Mouse (Mus musculus) heart, adult 2 months (tissue): Measurements from ENCODE around the gene Cacnb3. TPM values are rescaled to one million over a fixed set of nuclear protein-coding genes. Genes with fewer than 3 reads are reported as not detected.
A peak's percentile ranks its signal among the peaks of the same experiment; 100 is the strongest.

Source experiments
- DNase-seq, 2 experiments: peaks; one replicate each; pipeline ENCODE4 v3.0.0; 2021
- H3K27ac ChIP-seq: fragments of 200-600 bp; 2 replicates; pipeline ENCODE4 v1.8.1; 2022
- H3K27me3 ChIP-seq: fragments of 200-500 bp; 2 replicates; pipeline ENCODE4 v1.6.1; 2012; ENCODE audit warnings: mild to moderate bottlenecking, low read length, inconsistent platforms, mixed read lengths; ENCODE audit not compliant: control insufficient read depth, insufficient read depth
- H3K36me3 ChIP-seq: fragments of 200-500 bp; 2 replicates; pipeline ENCODE4 v1.6.1; 2012; ENCODE audit warnings: low read length, inconsistent platforms; ENCODE audit not compliant: control insufficient read depth, insufficient read depth
- H3K4me1 ChIP-seq: fragments of 200-500 bp; 2 replicates; pipeline ENCODE4 v1.6.1; 2011; ENCODE audit warnings: low read length; ENCODE audit not compliant: control insufficient read depth, insufficient read depth
- H3K4me3 ChIP-seq: fragments of 200-600 bp; 2 replicates; pipeline ENCODE4 v1.8.1; 2022
- H3K79me2 ChIP-seq: fragments of 200-500 bp; replicated peaks from 2 replicates; pipeline ENCODE4 v1.6.1; 2012; ENCODE audit warnings: mild to moderate bottlenecking, inconsistent platforms, low read length, moderate library complexity, mixed read lengths; ENCODE audit not compliant: control insufficient read depth, insufficient read depth
- H3K9ac ChIP-seq: fragments of 200-500 bp; 2 replicates; pipeline ENCODE4 v1.6.1; 2012; ENCODE audit warnings: low read depth, mild to moderate bottlenecking, control low read depth, inconsistent platforms, low read length, mixed read lengths
- CTCF ChIP-seq: fragments of 200-600 bp; IDR thresholded peaks from 2 replicates; pipeline ENCODE4 v1.8.1; 2022; ENCODE audit warnings: antibody characterized with exemption, mild to moderate bottlenecking, moderate library complexity
- EP300 ChIP-seq: fragments of 200-500 bp; IDR thresholded peaks from 2 replicates; pipeline ENCODE4 v1.6.1; 2011; ENCODE audit warnings: low read depth, low read length, control low read depth; ENCODE audit not compliant: insufficient read depth
- POLR2A ChIP-seq: fragments of 200-500 bp; IDR thresholded peaks from 2 replicates; pipeline ENCODE4 v1.6.1; 2011; ENCODE audit warnings: mild to moderate bottlenecking, low read depth, low read length, control low read depth; ENCODE audit not compliant: insufficient read depth
- WGBS: fragments of 180-500 bp; shearing (Covaris S2); methylation state at CpG from one replicate; pipeline ENCODE4 v1.1.7; 2018; 5-methylcytosine and 5-hydroxymethylcytosine counted together
- intact Hi-C: fragments of 180-260 bp; cut with DNase I; formaldehyde crosslinking; loops from one replicate; pipeline ENCODE4 v1.15.1; 2025
- polyA plus RNA-seq: library from polyadenylated mRNA; depleted of rRNA; stranded (reverse); fragments of >200 nt; gene quantifications from 2 replicates; pipeline ENCODE4 v1.2.3, GENCODE M21; 2012
- total RNA-seq, 2 experiments: library from RNA; stranded (reverse); gene quantifications; 2 replicates each; pipeline ENCODE4 v1.2.3; 2021

The Cacnb3 gene
- total and polyA plus RNA-seq, 3 experiments: 2.6 to 6.5 (median 2.7) TPM

DNA sequence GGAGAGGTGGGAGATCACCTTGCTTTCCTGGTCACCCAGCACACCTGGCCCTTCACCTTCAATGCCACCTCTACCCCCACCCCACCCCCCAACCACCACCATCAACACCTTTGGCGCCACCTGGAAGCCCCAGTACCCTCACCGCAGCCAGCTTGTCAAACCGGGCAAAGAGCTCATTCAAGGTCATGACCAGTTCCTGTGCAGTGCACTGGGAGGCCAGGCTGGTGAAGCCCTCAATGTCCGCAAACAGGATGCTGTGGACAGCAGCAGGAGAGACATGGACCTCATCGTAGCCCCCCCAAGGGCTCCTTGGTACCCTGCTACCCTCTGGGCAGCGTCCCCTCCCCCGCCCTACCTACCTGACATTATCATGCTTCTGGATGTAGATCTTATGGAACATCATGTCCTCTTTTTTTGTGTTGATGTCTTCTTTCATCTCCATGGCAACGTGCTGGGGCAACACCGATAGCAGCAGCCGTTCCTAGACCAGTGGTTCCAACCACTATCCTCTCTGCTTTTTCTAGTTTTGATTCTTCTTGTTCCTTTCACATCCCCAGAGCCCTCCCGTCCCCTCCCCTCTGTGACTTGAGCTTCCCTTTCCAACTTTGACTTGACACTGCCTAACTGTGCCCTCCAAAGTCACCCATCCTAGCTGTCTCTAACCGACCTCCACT lies 30.5 kb upstream of the Cacnb3 start:
- Histone ChIP-seq H3K4me3 (no peak overlapping the region), H3K27ac (no peak overlapping the region; the same call in 1 of the 2 replicates), H3K27me3 (no peaks in the 10 kb centered on the region), H3K36me3 (peaks cover 5% of the 10 kb centered on the region), H3K4me1 (peaks cover 6% of the 10 kb centered on the region), H3K9ac (no peak overlapping the region), H3K79me2 (peaks cover 9% of the 10 kb centered on the region)
- TF ChIP-seq CTCF (no peak), EP300 (peak; percentile 45; the same call in 1 of the 2 replicates)
- peak in 1 of 2 experiments; percentile 26 for DNase-seq
- 53% methylated on average over 12 of the region's 12 CpGs for WGBS
- intact Hi-C loops: loop anchor here (2.0 kb wide), 1 partner anchor 17 kb away; no protein-coding TSS in a partner anchor

DNA sequence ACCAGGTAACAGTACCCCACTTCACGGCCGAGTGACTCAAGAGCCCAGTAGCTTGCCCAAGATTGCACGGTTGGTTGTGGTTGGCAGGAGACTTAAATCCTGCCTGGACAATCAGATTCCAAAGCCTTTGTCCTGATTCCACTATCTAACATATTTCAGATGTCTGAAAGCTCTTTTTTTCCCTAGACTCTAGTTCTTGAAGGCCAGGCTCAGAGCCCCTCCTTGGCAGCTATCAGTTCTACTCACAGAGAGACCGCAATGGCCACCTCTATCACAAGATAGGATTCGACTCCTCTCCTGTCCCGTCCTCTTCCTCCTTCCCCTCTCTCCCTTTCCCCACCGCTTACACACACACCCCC lies 28.8 kb upstream of the Cacnb3 start:
- peak overlapping the region; percentile 89 for H3K27ac ChIP-seq
- peak in 1 of 2 experiments; percentile 28 for DNase-seq

DNA sequence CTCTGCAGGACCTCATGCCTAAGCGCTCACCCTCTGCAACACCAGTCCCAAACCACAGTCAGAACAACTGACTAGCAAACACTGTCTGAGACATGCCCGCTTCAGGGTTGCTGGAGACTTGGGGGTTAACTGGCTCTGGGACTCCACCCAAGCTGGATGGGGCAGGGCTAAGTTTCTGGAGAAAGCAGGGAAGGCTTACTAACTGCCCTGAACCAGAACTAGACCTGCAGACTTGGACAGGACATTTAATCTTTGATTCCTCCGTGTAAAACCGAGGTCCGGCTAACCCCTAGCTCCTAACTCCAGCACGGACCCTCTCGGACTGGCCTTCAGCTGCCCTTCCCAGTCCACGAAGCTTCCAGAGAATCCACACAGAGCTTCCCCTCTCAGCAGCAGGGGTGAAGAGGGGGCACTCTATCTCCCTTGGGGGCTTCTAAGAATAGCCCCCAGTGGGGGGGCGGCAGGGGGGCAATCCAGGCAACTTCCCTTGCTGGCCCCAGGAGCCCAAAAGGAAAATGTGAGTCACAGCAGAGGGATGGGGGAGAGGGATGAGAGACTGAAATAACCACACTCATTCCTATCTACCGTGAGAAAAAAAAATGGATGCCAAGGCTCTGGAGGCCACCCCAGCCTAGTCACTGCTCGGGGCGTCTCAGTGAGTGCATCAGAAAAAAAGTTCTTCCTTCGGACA lies 28.3 kb upstream of the Cacnb3 start:
- intact Hi-C loops: no loop called here
- Histone ChIP-seq H3K4me1 (peaks cover 9% of the 10 kb centered on the region), H3K27ac (peak overlapping the region; percentile 89), H3K9ac (peak overlapping the region; percentile 71), H3K4me3 (peak overlapping the region; percentile 45), H3K27me3 (no peaks in the 10 kb centered on the region), H3K36me3 (peaks cover 5% of the 10 kb centered on the region), H3K79me2 (peaks cover 9% of the 10 kb centered on the region)
- TF ChIP-seq EP300 (0 out of 2 replicates have a peak, but pooled peaks have one; percentile 29), CTCF (no peak), POLR2A (peak; percentile 76)
- peak; percentile 75 to 84 for DNase-seq
- 11% methylated on average over 13 of the region's 13 CpGs for whole genome bisulfite sequencing

More for the DNA sequence above, 28.8 kb upstream of the Cacnb3 start:
- intact Hi-C loops: loop anchor here (2.0 kb wide), 1 partner anchor 19 kb away; no protein-coding TSS in a partner anchor
- Histone ChIP-seq H3K4me1 (peaks cover 6% of the 10 kb centered on the region), H3K27me3 (no peaks in the 10 kb centered on the region), H3K36me3 (peaks cover 5% of the 10 kb centered on the region), H3K79me2 (peaks cover 9% of the 10 kb centered on the region), H3K4me3 (peak overlapping the region; percentile 45), H3K9ac (peak overlapping the region; percentile 71)
- TF ChIP-seq CTCF (no peak), EP300 (no peak), POLR2A (no peak)
- WGBS: 30% methylated on average over 7 of the region's 7 CpGs

DNA sequence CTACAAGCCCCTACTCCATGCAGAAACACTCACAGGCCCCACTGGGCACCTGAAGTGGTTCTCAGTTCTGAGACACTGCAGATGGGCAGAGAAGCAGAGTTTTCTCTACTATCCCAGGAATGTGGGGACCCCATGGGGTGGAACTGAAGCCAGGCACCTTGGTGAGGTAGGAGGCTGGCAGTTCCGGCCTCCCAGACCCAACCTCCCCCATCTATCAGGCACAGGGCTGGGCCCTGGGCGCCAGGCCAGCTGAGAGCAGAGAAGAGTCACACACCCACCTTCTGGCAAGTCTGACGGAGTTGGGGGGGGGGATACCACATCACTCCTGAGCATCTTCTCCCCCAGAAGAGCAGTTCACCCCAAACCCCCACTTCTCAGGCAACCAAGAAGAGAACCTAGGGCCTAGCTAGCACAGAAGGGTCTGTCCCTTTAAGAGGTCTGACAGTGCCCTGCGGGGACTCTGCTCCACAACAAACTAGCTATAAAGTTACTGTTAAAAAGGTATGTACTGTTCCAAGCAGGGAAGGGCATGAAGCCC lies 27.6 kb upstream of the Cacnb3 start:
- WGBS: 14% methylated on average over 4 of the region's 4 CpGs
- Histone ChIP-seq H3K4me3 (peak overlapping the region; percentile 45), H3K9ac (peak overlapping the region; percentile 68)

DNA sequence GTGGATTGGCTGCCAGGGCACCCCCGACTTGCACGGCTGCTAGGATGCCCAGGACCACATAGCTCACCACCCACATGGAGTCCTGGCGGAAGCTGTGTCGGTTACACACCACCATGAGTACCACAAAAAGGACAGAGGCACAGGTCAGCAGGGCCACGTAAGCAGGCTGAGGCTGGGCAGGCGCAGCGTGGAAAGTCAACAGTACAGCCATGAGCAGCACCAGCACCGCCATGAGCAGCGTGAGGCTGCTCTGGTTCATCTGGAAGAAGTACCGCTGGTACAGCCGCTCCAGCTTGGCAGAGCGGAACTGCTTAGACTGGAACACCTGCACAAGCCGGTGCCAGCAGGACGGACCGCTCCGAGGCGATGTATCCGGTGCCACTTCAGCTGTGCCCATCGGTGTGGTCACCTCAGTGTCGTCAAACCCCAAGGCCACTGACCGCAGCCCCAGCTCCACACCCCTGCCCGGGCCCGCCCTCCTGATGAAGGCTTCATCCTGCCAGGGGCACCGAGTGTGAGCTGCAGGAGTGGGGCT lies 26.5 kb upstream of the Cacnb3 start:
- TF ChIP-seq EP300 (no peak), POLR2A (no peak), CTCF (no peak)
- Histone ChIP-seq H3K4me3 (peak overlapping the region; percentile 45), H3K27ac (peak overlapping the region; percentile 89), H3K36me3 (peaks cover 5% of the 10 kb centered on the region), H3K9ac (peak overlapping the region; percentile 68), H3K4me1 (peaks cover 9% of the 10 kb centered on the region), H3K79me2 (peaks cover 10% of the 10 kb centered on the region), H3K27me3 (no peaks in the 10 kb centered on the region)
- 62% methylated on average over 24 of the region's 24 CpGs for WGBS
- DNase-seq: peak; percentile 45 to 53
- intact Hi-C loops: no loop called here

More for the DNA sequence above, 27.6 kb upstream of the Cacnb3 start:
- Histone ChIP-seq H3K79me2 (peaks cover 9% of the 10 kb centered on the region), H3K36me3 (peaks cover 5% of the 10 kb centered on the region), H3K4me1 (peaks cover 9% of the 10 kb centered on the region), H3K27me3 (no peaks in the 10 kb centered on the region), H3K27ac (peak overlapping the region; percentile 89)
- peak; percentile 66 to 67 for DNase-seq
- TF ChIP-seq EP300: no peak
- TF ChIP-seq POLR2A: no peak
- TF ChIP-seq CTCF: no peak
- intact Hi-C loops: no loop called here
